Mouse (Mus musculus): ENCODE data around the gene Tln1. TPM values are rescaled to one million over a fixed set of nuclear protein-coding genes. Genes with fewer than 3 reads are reported as not detected.

Tln1 gene
- polyA plus RNA-seq, 1 experiment from 2014 or later: 40.6 TPM

DNA sequence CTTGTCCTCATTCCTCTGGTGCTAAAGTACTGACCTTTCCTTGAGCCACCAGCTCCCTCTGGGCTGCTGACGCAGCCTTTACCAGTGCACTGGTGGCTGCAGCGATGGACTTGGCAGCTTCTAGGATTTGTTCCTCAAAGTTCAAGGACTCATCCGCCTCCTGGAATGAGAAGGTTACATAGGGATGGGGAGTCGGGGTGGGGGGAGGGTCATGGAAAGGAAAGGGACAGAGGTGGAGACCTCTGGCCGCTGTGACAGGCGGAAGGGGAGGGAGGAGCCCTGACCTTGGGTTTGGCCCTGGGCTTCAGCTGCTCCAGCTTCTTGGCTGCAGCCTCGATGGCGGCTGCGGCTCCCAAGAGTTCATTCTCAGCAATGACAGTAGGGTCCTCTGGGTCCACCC, 29.2 kb downstream of the Tln1 start:
- Histone ChIP-seq H3K4me3 (ENCODE audit: low read depth, low read length) (no peak overlapping the region), H3K36me3 (replicated peaks; ENCODE audit: control insufficient read depth, insufficient read depth, low read depth, low read length) (peaks cover 24% of the 10 kb centered on the region), H3K27ac (replicated peaks; ENCODE audit: low read depth, low read length) (no peak overlapping the region), H3K4me1 (ENCODE audit: control insufficient read depth, insufficient read depth, low read length) (no peaks in the 10 kb centered on the region), H3K27me3 (ENCODE audit: control insufficient read depth, insufficient read depth, low read length) (no peaks in the 10 kb centered on the region), H3K4me2 (ENCODE audit: low read depth, low read length) (no peak overlapping the region), H3K9ac (replicated peaks; ENCODE audit: low read length) (no peak overlapping the region), H3K9me3 (replicated peaks; ENCODE audit: control insufficient read depth, low read length) (no peaks in the 10 kb centered on the region)
- no peak for ATAC-seq (replicated peaks; ENCODE audit: insufficient number of reproducible peaks, low FRiP score, low TSS enrichment, low read depth)
- DNase-seq (ENCODE audit: low spot score): no peak
- WGBS: 80% methylated on average over 9 of the region's 9 CpGs

DNA sequence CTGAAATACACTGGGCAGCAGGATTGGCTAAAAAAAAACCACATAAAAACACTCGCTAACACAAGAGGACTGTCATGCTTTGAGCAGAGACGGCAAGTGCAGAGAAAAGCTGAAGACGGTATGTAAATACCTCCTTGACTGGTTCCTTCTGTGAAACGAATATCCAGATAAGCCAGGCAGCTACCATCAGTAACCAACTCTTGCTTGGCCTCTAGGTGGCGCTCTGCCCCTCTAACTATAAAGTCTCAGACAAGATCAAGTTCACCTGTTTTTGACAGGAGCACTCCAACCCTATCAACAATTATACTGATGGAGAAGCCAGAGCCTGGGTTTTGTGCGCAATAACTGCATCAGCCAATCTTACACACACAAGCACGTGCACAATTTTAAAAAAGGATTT, 31.9 kb downstream of the Tln1 start:
- WGBS: 25% methylated on average over 7 of the region's 7 CpGs
- H3K9ac ChIP-seq (replicated peaks; ENCODE audit: low read length): no peak overlapping the region
- no peak for ATAC-seq (replicated peaks; ENCODE audit: insufficient number of reproducible peaks, low FRiP score, low TSS enrichment, low read depth)
- DNase-seq (ENCODE audit: low spot score): peak; percentile 80
- no peaks in the 10 kb centered on the region for H3K9me3 ChIP-seq (replicated peaks; ENCODE audit: control insufficient read depth, low read length)
- H3K4me3 ChIP-seq (ENCODE audit: low read depth, low read length): no peak overlapping the region
- H3K36me3 ChIP-seq (replicated peaks; ENCODE audit: control insufficient read depth, insufficient read depth, low read depth, low read length): peaks cover 17% of the 10 kb centered on the region
- H3K4me1 ChIP-seq (ENCODE audit: control insufficient read depth, insufficient read depth, low read length): no peaks in the 10 kb centered on the region
- H3K27ac ChIP-seq (replicated peaks; ENCODE audit: low read depth, low read length): no peak overlapping the region
- no peak overlapping the region for H3K4me2 ChIP-seq (ENCODE audit: low read depth, low read length)
- H3K27me3 ChIP-seq (ENCODE audit: control insufficient read depth, insufficient read depth, low read length): no peaks in the 10 kb centered on the region

DNA sequence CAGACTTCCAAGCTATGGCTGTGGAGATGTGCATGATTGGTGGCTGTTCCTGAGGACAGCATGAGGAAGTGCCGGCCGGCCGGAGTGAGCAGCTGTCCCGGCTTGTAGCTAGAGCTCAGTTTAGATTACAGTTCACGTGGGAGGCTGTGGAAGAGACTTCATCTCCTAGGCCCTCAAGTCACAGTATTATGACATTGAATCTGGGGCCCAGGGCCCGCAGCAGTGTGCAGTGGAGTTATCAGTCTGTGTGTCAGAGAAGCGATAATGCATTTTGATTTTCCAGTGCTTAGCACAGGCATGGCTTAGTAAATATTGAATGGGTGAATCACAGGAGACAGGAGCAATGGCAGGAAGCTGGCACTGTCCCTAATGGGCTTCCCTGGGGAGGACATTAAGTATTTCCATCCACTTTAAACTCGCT, 32.4 kb downstream of the Tln1 start:
- 68% methylated on average over 8 of the region's 8 CpGs for WGBS

DNA sequence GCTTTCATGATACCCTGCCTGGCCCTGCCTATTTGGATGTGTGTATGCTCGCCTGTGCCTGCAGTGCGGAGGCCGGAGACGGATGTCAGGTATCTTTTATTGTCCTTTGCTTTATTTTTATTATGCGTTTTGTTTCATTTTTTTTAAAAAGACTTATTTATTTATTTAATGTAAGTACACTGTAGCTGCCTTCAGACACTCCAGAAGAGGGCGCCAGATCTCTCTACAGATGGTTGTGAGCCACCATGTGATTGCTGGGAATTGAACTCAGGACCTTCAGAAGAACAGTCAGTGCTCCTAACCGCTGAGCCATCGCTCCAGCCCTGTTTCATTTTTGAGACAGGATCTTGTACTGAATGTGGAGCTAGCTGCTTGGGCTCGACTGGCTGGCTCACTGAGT, 34.0 kb downstream of the Tln1 start:
- H3K36me3 ChIP-seq (replicated peaks; ENCODE audit: control insufficient read depth, insufficient read depth, low read depth, low read length): peaks cover 7% of the 10 kb centered on the region
- no peaks in the 10 kb centered on the region for H3K9me3 ChIP-seq (replicated peaks; ENCODE audit: control insufficient read depth, low read length)
- no peak overlapping the region for H3K4me2 ChIP-seq (ENCODE audit: low read depth, low read length)
- no peak overlapping the region for H3K4me3 ChIP-seq (ENCODE audit: low read depth, low read length)
- H3K4me1 ChIP-seq (ENCODE audit: control insufficient read depth, insufficient read depth, low read length): peaks cover under 1% of the 10 kb centered on the region; the same call in 1 of the 2 replicates
- peaks cover 9% of the 10 kb centered on the region for H3K27me3 ChIP-seq (ENCODE audit: control insufficient read depth, insufficient read depth, low read length)
- ATAC-seq (replicated peaks; ENCODE audit: insufficient number of reproducible peaks, low FRiP score, low TSS enrichment, low read depth) (no peak), DNase-seq (ENCODE audit: low spot score) (no peak)
- H3K9ac ChIP-seq (replicated peaks; ENCODE audit: low read length): no peak overlapping the region
- no peak overlapping the region for H3K27ac ChIP-seq (replicated peaks; ENCODE audit: low read depth, low read length)
- WGBS: 74% methylated on average over 9 of the region's 9 CpGs

More for the DNA sequence above, 32.4 kb downstream of the Tln1 start:
- Histone ChIP-seq H3K4me1 (ENCODE audit: control insufficient read depth, insufficient read depth, low read length) (no peaks in the 10 kb centered on the region), H3K9me3 (replicated peaks; ENCODE audit: control insufficient read depth, low read length) (no peaks in the 10 kb centered on the region), H3K4me2 (ENCODE audit: low read depth, low read length) (no peak overlapping the region), H3K27me3 (ENCODE audit: control insufficient read depth, insufficient read depth, low read length) (no peaks in the 10 kb centered on the region), H3K4me3 (ENCODE audit: low read depth, low read length) (no peak overlapping the region), H3K9ac (replicated peaks; ENCODE audit: low read length) (no peak overlapping the region), H3K36me3 (replicated peaks; ENCODE audit: control insufficient read depth, insufficient read depth, low read depth, low read length) (peaks cover 13% of the 10 kb centered on the region), H3K27ac (replicated peaks; ENCODE audit: low read depth, low read length) (no peak overlapping the region)
- ATAC-seq (replicated peaks; ENCODE audit: insufficient number of reproducible peaks, low FRiP score, low TSS enrichment, low read depth): no peak
- no peak for DNase-seq (ENCODE audit: low spot score)

DNA sequence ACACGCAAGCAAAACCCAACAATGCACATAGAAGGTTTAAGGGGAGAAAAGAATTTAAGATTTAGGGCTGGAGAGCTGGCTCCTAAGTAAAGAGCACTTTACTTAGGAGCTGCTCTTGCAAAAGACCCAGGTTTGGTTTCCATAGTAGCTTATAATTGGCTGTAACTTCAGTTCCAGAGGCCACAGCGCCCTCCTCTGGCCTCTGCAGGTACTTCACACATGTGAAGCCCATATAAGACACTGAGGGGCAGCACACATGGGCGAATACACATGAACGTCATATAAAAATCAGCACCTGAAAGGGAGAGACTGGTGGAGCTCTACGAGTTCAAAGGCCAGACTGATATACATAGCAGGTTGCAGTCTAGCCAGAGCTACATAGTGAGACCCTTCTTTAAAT, 34.6 kb downstream of the Tln1 start:
- H3K9ac ChIP-seq (replicated peaks; ENCODE audit: low read length): no peak overlapping the region

DNA sequence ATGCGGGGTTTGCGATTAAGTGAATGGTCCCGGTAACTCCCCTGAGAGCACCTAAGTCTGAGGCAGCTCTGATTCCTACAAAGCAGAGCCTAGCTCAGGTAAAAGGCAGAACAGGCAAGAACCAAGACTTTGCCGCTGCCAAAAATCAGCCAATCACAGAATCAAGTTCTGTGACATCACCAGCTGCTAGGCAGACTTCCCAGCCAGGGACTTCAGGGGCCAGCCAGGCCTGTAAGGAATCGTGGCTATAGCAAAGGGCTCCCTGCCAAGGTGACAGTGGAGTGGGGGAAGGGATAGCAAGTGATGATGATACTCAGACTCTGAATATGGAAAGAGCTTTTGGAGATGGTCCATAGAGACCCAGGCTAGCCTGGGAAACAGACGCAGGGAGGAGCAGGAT, 42.5 kb downstream of the Tln1 start:
- 0 out of 2 replicates have a peak overlapping the region, but pooled peaks have one; percentile 5 for H3K4me2 ChIP-seq (ENCODE audit: low read depth, low read length)
- peaks cover 16% of the 10 kb centered on the region for H3K27me3 ChIP-seq (ENCODE audit: control insufficient read depth, insufficient read depth, low read length)
- ATAC-seq (replicated peaks; ENCODE audit: insufficient number of reproducible peaks, low FRiP score, low TSS enrichment, low read depth) (0 out of 2 replicates have a peak, but pooled peaks have one; percentile 14), DNase-seq (ENCODE audit: low spot score) (peak; percentile 90)
- H3K9ac ChIP-seq (replicated peaks; ENCODE audit: low read length): no peak overlapping the region
- no peaks in the 10 kb centered on the region for H3K9me3 ChIP-seq (replicated peaks; ENCODE audit: control insufficient read depth, low read length)
- no peak overlapping the region for H3K4me3 ChIP-seq (ENCODE audit: low read depth, low read length)
- H3K4me1 ChIP-seq (ENCODE audit: control insufficient read depth, insufficient read depth, low read length): peaks cover 2% of the 10 kb centered on the region; the same call in 1 of the 2 replicates
- H3K36me3 ChIP-seq (replicated peaks; ENCODE audit: control insufficient read depth, insufficient read depth, low read depth, low read length): no peaks in the 10 kb centered on the region
- H3K27ac ChIP-seq (replicated peaks; ENCODE audit: low read depth, low read length): no peak overlapping the region
- WGBS: 12% methylated on average over 6 of the region's 6 CpGs

More for the DNA sequence above, 34.6 kb downstream of the Tln1 start:
- Histone ChIP-seq H3K4me3 (ENCODE audit: low read depth, low read length) (no peak overlapping the region), H3K27ac (replicated peaks; ENCODE audit: low read depth, low read length) (no peak overlapping the region), H3K4me2 (ENCODE audit: low read depth, low read length) (no peak overlapping the region), H3K4me1 (ENCODE audit: control insufficient read depth, insufficient read depth, low read length) (peaks cover 2% of the 10 kb centered on the region; the same call in 1 of the 2 replicates), H3K27me3 (ENCODE audit: control insufficient read depth, insufficient read depth, low read length) (peaks cover 12% of the 10 kb centered on the region), H3K36me3 (replicated peaks; ENCODE audit: control insufficient read depth, insufficient read depth, low read depth, low read length) (peaks cover 3% of the 10 kb centered on the region), H3K9me3 (replicated peaks; ENCODE audit: control insufficient read depth, low read length) (no peaks in the 10 kb centered on the region)
- 64% methylated on average over 5 of the region's 5 CpGs for WGBS
- ATAC-seq (replicated peaks; ENCODE audit: insufficient number of reproducible peaks, low FRiP score, low TSS enrichment, low read depth) (no peak), DNase-seq (ENCODE audit: low spot score) (no peak)

DNA sequence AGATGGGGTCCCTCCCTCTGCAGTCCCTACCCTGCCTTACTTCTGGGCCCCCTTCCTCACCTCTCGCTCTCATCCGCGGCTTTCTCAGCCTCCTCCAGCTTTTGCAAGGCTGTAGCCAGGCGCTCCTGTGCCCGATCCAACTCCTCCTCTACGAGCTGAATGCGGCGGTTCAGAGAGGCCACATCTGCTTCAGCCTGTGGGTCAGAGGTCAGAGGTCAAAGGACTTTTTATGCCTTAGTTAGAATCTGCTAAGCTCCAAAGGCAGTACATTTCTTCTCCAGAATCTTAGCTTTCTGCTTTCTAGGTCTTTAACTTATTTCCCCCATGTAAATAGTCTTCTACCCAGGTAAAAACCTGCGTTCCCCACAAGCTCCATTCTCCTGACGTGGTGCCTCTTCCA, 42.9 kb downstream of the Tln1 start:
- DNase-seq (ENCODE audit: low spot score): no peak
- peaks cover 2% of the 10 kb centered on the region; the same call in 1 of the 2 replicates for H3K4me1 ChIP-seq (ENCODE audit: control insufficient read depth, insufficient read depth, low read length)

DNA sequence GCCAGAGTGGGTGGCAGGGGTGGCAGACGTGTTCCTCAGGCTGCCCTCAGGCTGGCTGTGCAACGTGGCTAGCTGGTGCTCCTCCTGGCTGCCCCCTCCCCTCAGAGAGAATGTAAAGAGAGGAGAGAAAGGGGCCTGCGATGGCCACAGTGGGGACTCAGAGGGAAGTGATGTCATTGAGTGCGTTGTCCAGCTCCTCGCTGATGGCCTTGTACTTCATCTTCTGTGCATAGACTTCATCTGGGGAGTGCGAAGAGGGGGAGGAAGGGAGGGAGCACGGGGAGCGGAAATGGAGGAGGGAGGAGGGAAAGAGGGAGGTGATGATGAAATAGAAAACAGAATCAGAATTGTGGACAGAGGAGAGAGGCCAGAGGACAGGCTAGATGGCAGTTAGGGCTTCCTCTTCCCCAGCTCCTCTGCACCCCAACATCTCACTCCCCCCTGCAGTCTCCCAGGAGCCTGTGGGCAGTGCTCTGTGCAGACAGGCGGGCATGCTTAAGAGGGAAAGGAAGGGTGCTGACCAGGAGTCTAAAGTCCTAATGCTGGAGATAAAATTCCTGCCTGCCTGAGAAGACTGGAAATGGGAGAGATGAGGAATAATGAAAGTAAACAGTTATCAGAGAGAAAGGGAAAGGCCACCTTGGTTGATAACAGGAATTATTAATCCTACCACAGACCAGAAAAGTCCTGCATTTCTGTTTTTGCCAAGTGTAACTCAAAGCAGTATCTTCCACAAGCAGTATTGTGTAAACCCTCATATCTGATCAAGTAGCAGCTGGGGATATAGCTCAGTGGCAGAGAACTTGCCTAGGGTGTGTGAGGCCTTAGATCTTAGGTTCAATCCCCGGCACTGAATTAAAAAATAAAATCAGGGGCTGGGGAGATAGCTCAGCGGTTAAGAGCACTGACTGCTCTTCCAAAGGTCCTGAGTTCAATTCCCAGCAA, 46.5 kb downstream of the Tln1 start:
- no peaks in the 10 kb centered on the region for H3K27me3 ChIP-seq (ENCODE audit: control insufficient read depth, insufficient read depth, low read length)
- H3K36me3 ChIP-seq (replicated peaks; ENCODE audit: control insufficient read depth, insufficient read depth, low read depth, low read length): no peaks in the 10 kb centered on the region
- H3K9ac ChIP-seq (replicated peaks; ENCODE audit: low read length): no peak overlapping the region
- WGBS: 73% methylated on average over 11 of the region's 11 CpGs
- no peaks in the 10 kb centered on the region for H3K4me1 ChIP-seq (ENCODE audit: control insufficient read depth, insufficient read depth, low read length)
- H3K4me3 ChIP-seq (ENCODE audit: low read depth, low read length): no peak overlapping the region
- no peak overlapping the region for H3K4me2 ChIP-seq (ENCODE audit: low read depth, low read length)
- DNase-seq (ENCODE audit: low spot score) (no peak), ATAC-seq (replicated peaks; ENCODE audit: insufficient number of reproducible peaks, low FRiP score, low TSS enrichment, low read depth) (no peak)
- H3K9me3 ChIP-seq (replicated peaks; ENCODE audit: control insufficient read depth, low read length): no peaks in the 10 kb centered on the region
- no peak overlapping the region for H3K27ac ChIP-seq (replicated peaks; ENCODE audit: low read depth, low read length)

More for the DNA sequence above, 42.9 kb downstream of the Tln1 start:
- 16% methylated on average over 10 of the region's 10 CpGs for WGBS
- Histone ChIP-seq H3K36me3 (replicated peaks; ENCODE audit: control insufficient read depth, insufficient read depth, low read depth, low read length) (no peaks in the 10 kb centered on the region), H3K27me3 (ENCODE audit: control insufficient read depth, insufficient read depth, low read length) (peaks cover 16% of the 10 kb centered on the region), H3K9me3 (replicated peaks; ENCODE audit: control insufficient read depth, low read length) (no peaks in the 10 kb centered on the region), H3K27ac (replicated peaks; ENCODE audit: low read depth, low read length) (no peak overlapping the region), H3K4me3 (ENCODE audit: low read depth, low read length) (no peak overlapping the region), H3K4me2 (ENCODE audit: low read depth, low read length) (0 out of 2 replicates have a peak overlapping the region, but pooled peaks have one; percentile 5), H3K9ac (replicated peaks; ENCODE audit: low read length) (no peak overlapping the region)
- ATAC-seq (replicated peaks; ENCODE audit: insufficient number of reproducible peaks, low FRiP score, low TSS enrichment, low read depth): no peak
